Mouse (Mus musculus) brain, adult 2 months (tissue): ENCODE measurements at regions not wholly inside any gene's neighbourhood (a gene's known extent, or its start where the extent isn't known, plus 50 kb on each side); places are given as distances from the start of the nearest gene placed in this dataset.
A peak's percentile ranks its signal among the peaks of the same experiment; 100 is the strongest.

Experiments used
- DNase-seq: peaks from one replicate; pipeline ENCODE4 v3.0.0; 2011; ENCODE audit warnings: low read depth, low spot score

GRCm38 (mm10) chrX:167098914-167099313, 110.2 kb downstream of the Tmsb4x start:
- DNase-seq, result no peak

DNA sequence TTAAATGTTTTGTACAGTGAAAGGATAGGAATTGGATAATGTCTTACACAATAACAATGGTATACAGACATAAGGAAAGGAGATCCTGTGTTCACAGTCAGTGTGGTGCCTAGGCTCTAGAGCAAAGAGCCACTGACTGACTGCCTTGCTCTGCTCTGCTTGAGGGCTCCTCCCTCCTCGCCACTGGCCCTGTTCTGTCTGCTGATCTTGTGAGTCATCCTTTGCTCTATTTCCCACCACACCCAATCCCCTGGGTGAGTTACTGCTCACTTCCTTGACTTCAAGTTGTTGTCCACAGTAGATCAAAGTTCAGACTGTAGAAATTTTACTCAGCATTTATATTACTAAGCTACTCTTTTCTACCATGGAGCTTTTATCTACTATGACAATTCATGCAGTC, 117.3 kb downstream of the Tmsb4x start:
- DNase-seq, result no peak

DNA sequence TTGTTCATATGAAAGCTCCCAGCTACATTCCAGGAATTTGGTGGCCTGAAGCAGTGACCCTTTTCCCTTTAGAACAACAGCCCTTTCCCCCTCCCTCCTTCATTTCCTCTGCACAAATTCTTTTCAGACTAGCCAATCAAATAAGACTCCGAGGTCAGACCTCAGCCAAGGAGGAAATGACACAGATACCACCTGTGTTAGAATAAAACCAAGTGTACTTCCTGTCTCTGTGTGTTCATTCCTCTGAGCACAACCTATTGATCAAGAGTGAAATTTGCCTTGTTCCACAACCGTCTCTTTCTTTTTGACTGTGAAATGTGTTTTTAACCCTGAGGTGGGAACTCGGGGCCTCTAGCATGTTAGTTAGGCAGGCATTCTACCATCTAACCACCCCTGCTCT, 120.2 kb downstream of the Tmsb4x start:
- no peak for DNase-seq

GRCm38 (mm10) chrX:167088438-167088837, 120.7 kb downstream of the Tmsb4x start:
- DNase-seq, result peak; percentile 24

- peak; percentile 38 for DNase-seq
Observed at GRCm38 (mm10) chrX:167080821-167081220, 128.3 kb downstream of the Tmsb4x start.

- no peak for DNase-seq
Observed at GRCm38 (mm10) chrX:167069075-167069474, 140.0 kb downstream of the Tmsb4x start.

- no peak for DNase-seq
Observed at GRCm38 (mm10) chrX:167067918-167068317, 141.2 kb downstream of the Tmsb4x start.

- DNase-seq, result no peak
Observed at GRCm38 (mm10) chrX:167063881-167064280, 145.2 kb downstream of the Tmsb4x start.

GRCm38 (mm10) chrX:167052456-167052855, 156.7 kb downstream of the Tmsb4x start:
- no peak for DNase-seq

- no peak for DNase-seq
Observed at GRCm38 (mm10) chrX:167050066-167050465, 159.0 kb downstream of the Tmsb4x start.

DNA sequence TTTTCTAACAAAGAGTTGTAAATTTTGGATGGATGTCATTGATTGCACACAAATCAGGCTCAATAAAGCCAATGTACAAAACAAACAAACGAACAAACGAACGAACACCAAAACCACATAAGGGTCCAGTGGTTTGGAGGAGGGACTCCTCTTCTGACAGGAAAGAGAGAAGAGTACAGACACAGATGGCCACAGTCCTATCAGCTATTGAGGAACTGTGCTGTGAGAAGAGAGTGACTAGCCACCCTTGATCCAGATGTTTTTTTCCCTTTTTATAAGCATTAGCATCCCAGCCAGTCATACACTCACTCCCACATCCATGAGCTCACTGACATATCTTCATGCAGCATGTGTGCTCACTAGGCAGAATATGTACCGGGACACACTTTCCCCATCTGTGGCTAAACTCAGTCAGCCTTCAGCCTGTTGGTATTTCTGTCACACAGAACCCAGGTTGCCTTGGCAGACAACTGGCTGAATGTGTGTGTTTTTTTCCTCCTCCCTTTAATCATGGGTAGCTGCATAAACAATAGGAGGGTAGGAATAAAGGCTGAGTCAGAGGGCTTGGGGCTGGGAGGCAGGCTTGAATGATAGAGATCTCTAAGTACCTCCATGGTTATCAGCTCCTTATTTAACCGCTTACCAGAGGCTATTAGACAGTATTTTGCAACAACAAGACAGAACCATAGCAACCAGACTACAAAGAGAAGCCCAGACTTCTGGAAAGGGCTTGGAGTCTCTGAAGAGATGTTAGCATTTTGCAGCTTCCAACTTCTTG, 159.7 kb downstream of the Tmsb4x start:
- peak; percentile 9 for DNase-seq

DNA sequence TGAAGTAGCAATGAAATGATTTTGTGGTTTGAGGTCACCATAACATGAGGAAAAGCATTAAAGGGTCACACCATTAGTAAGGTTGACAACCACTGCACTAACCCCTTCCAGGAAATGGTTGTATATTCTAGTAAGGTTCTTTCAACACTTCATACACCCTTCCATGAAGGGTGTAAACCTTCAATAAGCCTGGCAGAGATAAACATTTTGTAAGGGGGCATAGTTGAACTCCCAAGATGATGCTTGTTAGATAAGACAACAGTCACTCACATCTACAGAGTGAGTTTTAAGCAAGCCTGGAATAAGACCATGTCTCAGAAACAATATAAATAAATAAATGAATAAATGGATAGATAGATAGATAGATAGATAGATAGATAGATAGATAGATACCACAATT, 171.1 kb downstream of the Tmsb4x start:
- no peak for DNase-seq

DNA sequence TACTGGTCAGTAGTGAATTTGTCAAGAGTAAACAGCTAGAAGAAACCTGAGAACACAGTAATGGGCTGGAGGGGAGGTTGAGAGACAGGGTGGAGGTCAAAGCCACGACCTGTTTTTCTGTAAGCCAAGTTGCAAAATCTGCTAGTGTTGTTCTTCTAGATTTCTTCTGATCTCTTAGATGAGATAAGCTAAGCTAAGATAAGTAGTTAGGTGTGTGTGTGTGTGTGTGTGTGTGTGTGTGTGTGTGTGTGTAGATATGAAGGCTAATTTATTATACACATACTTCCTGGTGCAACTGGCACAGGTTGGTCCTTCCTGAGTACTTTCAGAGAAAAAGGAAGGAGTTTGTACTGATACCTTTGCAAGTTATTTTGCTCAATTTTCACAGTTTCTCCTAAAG, 172.8 kb downstream of the Tmsb4x start:
- no peak for DNase-seq

GRCm38 (mm10) chrX:167035639-167036038, 173.5 kb downstream of the Tmsb4x start:
- no peak for DNase-seq

GRCm38 (mm10) chrX:167033091-167033490, 176.0 kb downstream of the Tmsb4x start:
- no peak for DNase-seq

DNA sequence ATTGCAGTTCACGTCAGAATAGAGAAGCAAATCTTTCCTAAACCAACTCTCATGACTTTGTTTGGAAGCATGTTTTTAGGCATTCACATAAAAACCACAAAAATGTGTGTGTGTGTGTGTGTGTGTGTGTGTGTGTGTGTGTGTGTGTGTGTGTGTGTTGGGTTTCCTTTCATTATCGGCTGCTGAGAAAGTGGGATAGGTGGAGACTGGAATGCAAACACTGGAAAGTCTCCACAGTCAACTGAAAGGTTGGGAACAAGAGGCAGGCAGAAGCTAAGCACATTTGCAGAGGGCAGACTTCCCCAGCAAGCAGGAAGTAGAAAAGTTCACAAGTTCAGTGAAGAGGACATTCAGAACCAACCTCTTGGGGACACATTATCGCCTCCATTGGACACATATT, 176.5 kb downstream of the Tmsb4x start:
- DNase-seq, result no peak

- DNase-seq, result no peak
Observed at GRCm38 (mm10) chrX:167031543-167031942, 177.6 kb downstream of the Tmsb4x start.

- DNase-seq, result no peak
Observed at GRCm38 (mm10) chrX:167015602-167016001, 193.5 kb downstream of the Tmsb4x start.

- peak; percentile 8 for DNase-seq
Observed at GRCm38 (mm10) chrX:167014322-167014721, 194.8 kb downstream of the Tmsb4x start.

GRCm38 (mm10) chrX:167012891-167013290, 196.2 kb downstream of the Tmsb4x start:
- no peak for DNase-seq

GRCm38 (mm10) chrX:167011977-167012542, 197.1 kb downstream of the Tmsb4x start:
- no peak for DNase-seq

DNA sequence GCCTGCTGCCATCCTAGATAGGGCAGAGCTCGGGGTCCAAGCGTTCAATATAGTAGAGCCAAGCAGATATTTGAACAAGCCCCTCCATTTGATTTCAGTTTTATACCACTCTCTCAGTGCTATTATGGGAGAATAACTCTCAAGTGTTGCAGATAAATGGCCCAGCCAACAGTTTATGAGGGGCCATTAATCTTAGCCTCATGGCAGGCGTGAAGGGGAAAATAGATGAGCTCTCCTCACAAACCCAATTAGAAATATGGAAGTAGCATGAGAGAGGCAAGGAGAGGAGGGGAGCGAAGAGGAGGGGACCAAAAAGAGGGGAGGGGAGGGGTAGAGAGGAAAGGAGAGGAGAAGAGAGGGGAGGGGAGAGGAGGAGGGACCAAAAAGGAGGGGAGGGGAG, 213.3 kb downstream of the Tmsb4x start:
- DNase-seq, result no peak

GRCm38 (mm10) chrX:166981003-166981402, 228.1 kb downstream of the Tmsb4x start:
- DNase-seq, result no peak
